Mouse (Mus musculus): ENCODE data around the gene A330070K13Rik. TPM values are rescaled to one million over a fixed set of nuclear protein-coding genes. Genes with fewer than 3 reads are reported as not detected.

Gene A330070K13Rik
- total RNA-seq (2022), result 1 to 10 TPM; 1.3 to 4.0 (median 1.9) TPM

DNA sequence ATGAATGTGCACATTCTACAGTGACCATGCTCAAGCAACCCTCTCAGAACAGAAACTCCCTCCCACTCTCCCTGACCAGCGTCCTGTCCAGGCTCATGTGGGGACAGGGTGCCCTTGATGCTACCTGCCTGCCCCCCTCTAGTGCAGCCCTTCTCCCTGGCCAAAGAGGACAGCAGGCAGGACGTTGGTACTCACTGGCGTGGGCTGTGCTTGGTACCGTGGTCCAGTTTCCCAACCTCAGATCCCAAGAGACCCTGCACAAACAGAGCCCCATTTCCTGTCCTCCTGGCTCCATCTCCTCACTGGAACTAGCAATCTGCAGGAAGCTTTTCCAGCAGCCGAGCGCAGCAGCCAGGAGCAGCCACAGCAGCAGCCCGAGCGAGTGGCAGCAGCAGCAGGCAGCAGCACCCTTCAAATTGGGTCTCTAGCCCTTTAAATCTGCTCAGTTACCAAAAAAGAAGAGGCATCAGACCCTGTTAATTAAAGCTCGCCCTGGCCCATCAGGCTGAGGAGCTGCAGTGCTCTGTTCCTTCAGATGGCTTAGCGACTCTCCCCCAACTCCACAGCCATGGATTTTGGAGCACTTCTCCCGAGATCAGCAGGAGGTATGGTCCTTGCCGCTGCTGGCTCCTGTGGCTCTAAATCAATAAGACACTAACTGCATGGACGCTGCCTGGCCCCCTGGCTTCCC is at the start of gene A330070K13Rik:
Gene A330070K13Rik (minus strand): TSS at position 410 of the 691 bp plus-strand sequence.
- DNase-seq (ENCODE audit: low spot score in 2 of 2), result peak in 1 of 2 experiments; percentile 26

DNA sequence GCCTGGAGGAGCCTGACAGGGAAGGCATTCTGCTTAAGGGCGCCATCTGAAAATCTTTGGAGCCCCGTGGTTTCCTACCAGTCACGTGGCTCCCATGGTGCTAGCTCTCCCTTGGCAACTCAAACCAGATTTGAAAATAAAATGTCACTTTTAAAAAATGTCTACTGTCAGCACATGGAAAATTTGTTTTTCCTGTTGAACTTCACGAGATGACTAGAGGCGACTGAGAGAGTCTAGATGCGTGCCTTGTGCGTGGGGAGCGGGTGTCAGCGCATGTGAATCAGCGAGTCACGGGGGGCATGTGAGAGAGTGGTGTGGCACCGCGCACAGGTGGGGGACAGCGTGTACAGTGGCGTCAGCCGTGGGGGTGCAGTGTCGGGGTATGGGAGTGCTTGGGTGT is 27.1 kb upstream of the A330070K13Rik start:
- DNase-seq (ENCODE audit: low spot score in 2 of 2), result peak in 1 of 2 experiments; percentile 16

DNA sequence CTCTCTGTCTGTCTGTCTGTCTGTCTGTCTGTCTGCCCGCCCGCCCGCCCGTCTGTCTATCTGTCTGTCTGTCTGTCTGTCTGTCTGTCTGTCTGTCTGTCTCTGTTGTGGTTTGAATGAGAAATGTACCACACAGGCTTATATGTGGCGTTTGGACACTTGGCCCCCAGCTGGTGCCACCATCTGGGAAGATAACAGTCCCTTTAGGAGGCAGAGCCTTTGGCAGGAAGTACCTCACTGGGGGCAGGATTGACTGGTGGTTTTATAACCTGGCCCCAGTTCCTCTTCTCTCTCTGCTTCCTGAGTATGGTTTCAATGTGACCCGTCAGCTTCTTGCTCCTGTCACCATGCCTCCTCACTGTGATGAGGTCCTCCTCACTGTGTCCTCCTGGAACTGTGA is 25.3 kb upstream of the A330070K13Rik start:
- DNase-seq (ENCODE audit: low spot score in 2 of 2), result no peak

DNA sequence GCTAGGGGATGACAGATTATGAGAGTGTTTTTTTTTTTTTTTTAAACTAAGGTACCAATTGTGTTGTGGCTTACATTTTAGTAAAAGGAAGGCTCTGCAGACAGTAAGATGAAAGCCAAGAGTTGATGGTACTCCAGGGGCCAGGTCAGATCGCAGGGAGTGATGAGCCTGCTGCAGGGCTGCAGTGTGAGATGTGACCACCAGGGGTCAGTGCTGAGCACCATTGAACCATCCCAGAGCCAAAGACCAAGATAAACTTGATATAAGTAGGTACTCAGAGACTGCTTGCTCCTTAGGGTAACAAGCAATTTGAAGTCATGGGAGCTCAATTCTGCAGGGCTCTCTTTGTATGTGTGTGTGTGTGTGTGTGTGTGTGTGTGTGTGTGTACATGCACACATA is 20.8 kb upstream of the A330070K13Rik start:
- peak in 1 of 2 experiments; percentile 60 for DNase-seq (ENCODE audit: low spot score in 2 of 2)

GRCm38 (mm10) chr5:130400136-130400917 is 15.9 kb upstream of the A330070K13Rik start:
- no peak for DNase-seq (ENCODE audit: low spot score in 2 of 2)

DNA sequence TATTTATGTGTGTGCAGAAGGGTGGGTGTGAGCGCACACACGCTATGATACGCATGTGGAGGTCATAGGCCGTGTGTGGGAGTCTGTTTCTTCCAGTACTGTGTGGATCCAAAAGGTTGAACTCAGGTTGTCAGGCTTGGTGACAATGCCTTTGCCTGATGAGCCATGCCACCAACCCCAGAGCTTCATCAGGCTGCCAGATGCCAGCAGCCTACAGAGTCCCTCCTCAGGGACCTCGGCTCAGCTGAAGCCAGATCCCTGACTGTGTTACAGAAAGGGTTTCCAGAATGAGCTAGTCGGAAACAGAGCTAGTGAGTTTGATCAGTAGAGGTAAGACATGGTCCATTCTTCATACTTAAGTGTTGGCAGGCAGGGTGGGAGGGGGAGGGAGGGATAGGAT is 10.7 kb upstream of the A330070K13Rik start:
- DNase-seq (ENCODE audit: low spot score in 2 of 2), result no peak

GRCm38 (mm10) chr5:130394386-130394785 is 10.0 kb upstream of the A330070K13Rik start:
- DNase-seq (ENCODE audit: low spot score in 2 of 2), result no peak

DNA sequence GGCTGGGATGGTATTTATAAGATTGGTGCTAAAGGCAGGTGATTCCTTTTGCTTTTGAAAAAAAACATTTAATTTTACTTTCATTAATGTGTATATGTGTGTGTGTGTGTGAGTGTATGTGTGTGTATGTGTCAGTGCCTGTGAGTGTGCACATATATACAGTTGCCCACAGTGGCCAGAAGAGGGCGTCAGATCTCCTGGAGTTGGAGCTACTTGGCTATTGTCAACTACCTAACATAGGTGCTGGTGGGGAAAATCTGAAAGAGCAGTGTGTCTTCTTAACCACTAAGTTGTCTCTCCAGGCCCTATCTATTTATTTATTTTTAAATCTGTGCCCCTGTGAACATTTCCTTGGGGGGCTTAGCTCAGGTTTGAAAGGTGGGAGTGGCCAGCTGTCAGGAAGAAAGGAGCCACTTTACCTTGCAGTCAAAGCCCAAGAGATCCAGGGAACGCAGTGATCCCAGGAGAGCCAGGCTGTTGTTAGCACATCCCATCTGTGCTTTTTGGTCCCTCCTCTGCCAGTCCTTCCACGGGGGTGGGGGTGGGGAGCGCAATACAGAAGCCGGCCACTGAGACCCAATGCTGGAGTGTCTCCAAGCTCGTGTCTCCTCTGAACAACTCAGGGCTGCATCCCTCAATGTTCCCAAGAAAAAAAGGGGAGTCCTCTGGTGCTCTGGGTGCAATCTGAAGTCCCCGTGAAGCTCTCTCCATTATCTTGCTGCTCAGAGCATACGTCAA is 9.4 kb upstream of the A330070K13Rik start:
- DNase-seq (ENCODE audit: low spot score in 2 of 2), result no peak

DNA sequence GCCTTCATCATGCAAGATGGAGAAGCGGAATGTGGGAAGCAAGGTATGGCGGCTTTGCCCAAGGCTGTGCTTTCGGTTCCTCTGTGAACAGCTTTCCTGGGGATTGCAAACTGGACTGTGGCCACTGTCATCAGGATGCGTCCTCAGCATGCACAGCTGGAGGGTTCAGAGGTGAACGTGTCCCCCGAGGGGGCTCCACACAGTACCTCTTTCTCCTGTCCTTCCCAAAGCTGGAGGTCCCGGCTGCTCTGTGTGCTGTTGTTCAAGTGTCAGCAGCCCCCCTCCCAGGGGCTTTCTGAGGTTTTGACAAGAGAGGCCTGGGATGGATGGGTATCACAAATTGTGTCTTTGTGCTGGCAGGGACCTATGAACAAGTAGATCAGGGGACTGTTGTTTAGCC is 2.0 kb upstream of the A330070K13Rik start:
- DNase-seq (ENCODE audit: low spot score in 2 of 2), result no peak

DNA sequence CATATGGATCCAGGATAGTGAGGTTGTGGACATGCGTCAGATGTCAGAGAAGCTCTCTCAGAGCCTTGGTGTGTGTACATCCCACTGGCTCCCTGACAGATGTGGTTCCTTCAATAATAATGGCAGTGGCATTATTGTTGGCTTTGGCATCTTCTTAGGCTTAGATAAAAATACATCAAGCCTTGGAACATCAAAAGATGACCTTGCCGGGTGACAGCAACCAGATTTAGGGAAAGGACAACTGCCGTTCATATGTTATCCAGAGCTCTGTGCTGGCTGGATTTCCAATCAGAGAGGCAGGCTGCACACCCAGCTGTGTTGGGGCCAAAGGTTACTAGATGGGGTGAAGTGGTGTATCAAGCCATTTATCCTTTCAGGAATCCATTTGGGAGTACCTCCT is 9.0 kb downstream of the A330070K13Rik start:
- no peak for DNase-seq (ENCODE audit: low spot score in 2 of 2)

DNA sequence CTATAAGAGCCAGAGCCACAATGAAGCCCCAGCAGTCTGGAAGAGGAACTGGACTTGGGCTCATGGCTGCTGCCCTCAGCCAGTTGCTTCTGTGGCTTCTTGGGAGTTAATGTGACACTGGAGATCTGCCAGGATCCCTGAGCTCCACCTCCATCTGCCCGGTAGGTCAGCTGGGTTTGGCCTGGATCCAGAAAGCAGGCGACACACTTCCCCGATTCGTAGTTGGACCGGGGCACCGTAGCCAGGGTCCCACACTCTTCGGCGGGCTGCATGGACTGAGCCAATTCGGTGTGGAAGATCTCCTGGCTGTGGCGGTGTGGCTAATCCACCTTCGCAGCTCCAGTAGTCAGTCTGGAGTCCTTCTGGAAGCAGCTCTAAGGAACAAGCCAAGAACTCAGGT is 15.2 kb downstream of the A330070K13Rik start, which contains the start of gene Caln1:
Gene Caln1 (plus strand): TSS at position 219 of the 400 bp plus-strand sequence.
- no peak for DNase-seq (ENCODE audit: low spot score in 2 of 2)

DNA sequence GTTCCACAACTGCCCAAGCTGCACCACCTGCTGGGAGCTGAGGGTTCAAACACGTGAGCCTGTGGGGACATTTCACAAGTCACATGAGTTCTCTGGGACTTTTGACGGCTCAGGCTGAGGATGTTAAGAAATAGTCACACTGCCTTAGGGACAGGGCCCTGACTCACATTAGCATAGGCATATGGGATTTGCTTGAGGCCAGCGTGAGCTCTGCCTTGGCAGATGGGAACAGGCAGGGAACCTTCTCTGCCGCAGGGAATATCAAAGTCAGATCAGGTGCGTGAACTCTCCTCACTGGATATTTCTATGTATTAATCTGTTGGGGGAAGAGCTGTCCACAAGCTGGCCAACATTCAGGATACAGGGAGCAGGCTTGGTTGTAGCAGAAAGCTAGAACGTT is 16.2 kb downstream of the A330070K13Rik start:
- DNase-seq (ENCODE audit: low spot score in 2 of 2), result no peak

- DNase-seq (ENCODE audit: low spot score in 2 of 2), result no peak
These were observed 20.7 kb downstream of the A330070K13Rik start for GRCm38 (mm10) chr5:130363773-130364172.

- DNase-seq (ENCODE audit: low spot score in 2 of 2), result no peak
These were observed 21.3 kb downstream of the A330070K13Rik start for GRCm38 (mm10) chr5:130363111-130363510.

- no peak for DNase-seq (ENCODE audit: low spot score in 2 of 2)
These were observed 29.2 kb downstream of the A330070K13Rik start for GRCm38 (mm10) chr5:130355223-130355622.

- no peak for DNase-seq (ENCODE audit: low spot score in 2 of 2)
These were observed 38.6 kb downstream of the A330070K13Rik start for GRCm38 (mm10) chr5:130345871-130346270.

DNA sequence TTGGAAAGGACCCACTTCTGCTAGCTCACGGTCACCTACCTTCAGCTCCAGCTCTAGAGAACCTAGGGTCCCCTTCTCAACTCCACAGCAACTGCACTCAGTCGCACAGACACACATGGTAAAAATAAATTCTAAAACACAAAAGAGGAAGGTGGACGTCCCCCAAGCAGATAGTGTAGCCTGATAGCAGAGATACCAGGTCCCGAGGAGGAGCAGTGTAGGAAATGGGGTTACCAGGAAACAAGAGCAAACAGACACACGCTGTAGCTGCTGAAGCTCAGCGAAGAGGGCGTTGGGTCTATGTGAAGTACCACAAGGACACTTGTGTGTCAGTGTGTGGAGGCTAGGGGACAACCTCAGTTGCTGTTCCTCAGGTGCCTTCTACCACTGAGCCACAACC is 39.4 kb downstream of the A330070K13Rik start:
- no peak for DNase-seq (ENCODE audit: low spot score in 2 of 2)

GRCm38 (mm10) chr5:130340656-130341055 is 43.8 kb downstream of the A330070K13Rik start:
- no peak for DNase-seq (ENCODE audit: low spot score in 2 of 2)

- no peak for DNase-seq (ENCODE audit: low spot score in 2 of 2)
These were observed 49.0 kb downstream of the A330070K13Rik start for GRCm38 (mm10) chr5:130335462-130335861.

GRCm38 (mm10) chr5:130333971-130334370 is 50.5 kb downstream of the A330070K13Rik start:
- no peak for DNase-seq (ENCODE audit: low spot score in 2 of 2)

DNA sequence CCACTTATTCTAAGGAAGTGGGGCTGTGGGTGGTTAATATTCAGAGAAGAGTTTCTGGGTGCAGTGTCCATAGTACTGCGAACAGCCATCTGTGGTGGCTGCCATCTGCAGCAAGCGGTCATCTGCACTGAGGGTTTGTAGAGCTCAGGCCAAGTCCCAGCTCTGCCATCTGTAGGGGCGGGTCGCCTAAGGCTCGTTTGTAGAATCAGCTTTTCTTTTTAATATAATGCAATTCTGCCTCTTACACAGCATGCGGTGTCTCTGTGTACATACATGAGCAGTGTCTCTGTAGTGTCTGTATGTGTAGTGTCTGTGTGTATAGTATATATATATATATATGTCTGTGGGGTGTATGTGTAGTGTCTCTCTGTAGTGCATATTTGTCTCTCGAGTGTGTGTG is 50.9 kb downstream of the A330070K13Rik start:
- DNase-seq (ENCODE audit: low spot score in 2 of 2), result no peak

- no peak for DNase-seq (ENCODE audit: low spot score in 2 of 2)
These were observed 53.2 kb downstream of the A330070K13Rik start for GRCm38 (mm10) chr5:130331206-130331605.
